Mouse (Mus musculus) MEL (cell line): ENCODE measurements around the gene Ranbp2.

Experiments used
- CTCF ChIP-seq, 3 experiments: IDR thresholded peaks in 2 of 3; conservative IDR thresholded peaks in 1 of 3; 2 replicates each; pipeline ENCODE4 v1.5.1; 2011 to 2012; ENCODE audit warnings: low read length in 3 of 3, low read depth in 2 of 3, mild to moderate bottlenecking in 2 of 3, improper control_type of control experiment in 1 of 3, inconsistent platforms in 1 of 3, mixed read lengths in 1 of 3, moderate library complexity in 1 of 3; ENCODE audit not compliant: control insufficient read depth in 1 of 3, insufficient read depth in 1 of 3, poor library complexity in 1 of 3, severe bottlenecking in 1 of 3
- ELF1 ChIP-seq: IDR thresholded peaks from 2 replicates; pipeline ENCODE4 v1.6.1; 2014; ENCODE audit warnings: low read depth, mild to moderate bottlenecking, inconsistent platforms, low read length, improper control_type of control experiment, moderate library complexity
- EP300 ChIP-seq, 2 experiments: IDR thresholded peaks; 2 replicates each; pipeline ENCODE4 v1.6.1; 2011; ENCODE audit warnings: improper control_type of control experiment in 2 of 2, low read length in 2 of 2, low read depth in 1 of 2, mild to moderate bottlenecking in 1 of 2
- GABPA ChIP-seq: IDR thresholded peaks from 2 replicates; pipeline ENCODE4 v1.6.1; 2012; ENCODE audit warnings: low read depth, mild to moderate bottlenecking, inconsistent platforms, low read length, improper control_type of control experiment, moderate library complexity
- GATA1 ChIP-seq: IDR thresholded peaks from 2 replicates; pipeline ENCODE4 v1.6.1; 2011; ENCODE audit warnings: low read depth, low read length, improper control_type of control experiment
- HCFC1 ChIP-seq: IDR thresholded peaks from 2 replicates; pipeline ENCODE4 v1.6.1; 2012; ENCODE audit warnings: low read depth, mild to moderate bottlenecking, inconsistent platforms, low read length, improper control_type of control experiment, moderate library complexity
- MAX ChIP-seq: IDR thresholded peaks from 2 replicates; pipeline ENCODE4 v1.6.1; 2011; ENCODE audit warnings: low read length, improper control_type of control experiment
- MAZ ChIP-seq: IDR thresholded peaks from 2 replicates; pipeline ENCODE4 v1.6.1; 2012; ENCODE audit warnings: low read depth, mild to moderate bottlenecking, inconsistent platforms, low read length, improper control_type of control experiment
- MXI1 ChIP-seq: IDR thresholded peaks from 2 replicates; pipeline ENCODE4 v1.6.1; 2011; ENCODE audit warnings: mild to moderate bottlenecking, low read depth, low read length, improper control_type of control experiment
- POLR2A ChIP-seq, 2 experiments: IDR thresholded peaks; 2 replicates each; pipeline ENCODE4 v1.6.1; 2011 to 2012; ENCODE audit warnings: low read length in 2 of 2, mild to moderate bottlenecking in 2 of 2, control low read depth in 1 of 2, improper control_type of control experiment in 1 of 2, low read depth in 1 of 2, moderate library complexity in 1 of 2; ENCODE audit not compliant: control insufficient read depth in 1 of 2, insufficient read depth in 1 of 2, poor library complexity in 1 of 2
- RAD21 ChIP-seq: IDR thresholded peaks from 2 replicates; pipeline ENCODE4 v1.6.1; 2011; ENCODE audit warnings: mild to moderate bottlenecking, low read depth, low read length, improper control_type of control experiment
- TBP ChIP-seq: IDR thresholded peaks from 2 replicates; pipeline ENCODE4 v1.8.0; 2011; ENCODE audit warnings: low read depth, low read length, improper control_type of control experiment
- ZKSCAN1 ChIP-seq: IDR thresholded peaks from 2 replicates; pipeline ENCODE4 v1.6.1; 2012; ENCODE audit warnings: low read depth, mild to moderate bottlenecking, inconsistent platforms, low read length, improper control_type of control experiment, moderate library complexity
- ZMIZ1 ChIP-seq: IDR thresholded peaks from 2 replicates; pipeline ENCODE4 v1.6.1; 2012; ENCODE audit warnings: low read depth, mild to moderate bottlenecking, inconsistent platforms, low read length, improper control_type of control experiment, moderate library complexity

DNA sequence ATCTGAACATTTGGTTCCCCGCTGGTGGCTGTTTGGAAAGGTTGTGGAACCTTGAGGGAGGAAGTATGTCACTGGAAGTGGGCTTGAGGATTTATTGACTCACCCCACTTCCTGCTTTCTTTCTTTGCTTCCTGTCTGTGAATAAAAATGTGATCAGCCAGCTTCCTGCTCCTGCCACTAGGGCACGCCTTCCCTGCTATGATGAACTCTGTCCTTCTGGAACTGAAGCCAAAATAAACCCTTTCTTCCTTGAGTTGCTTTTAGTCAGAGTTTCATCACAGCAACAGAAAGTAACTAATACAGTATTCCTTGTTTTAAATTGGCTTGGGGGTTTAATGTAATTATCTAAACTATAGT lies 40.8 kb upstream of the Ranbp2 start:
- TF ChIP-seq EP300 (IDR thresholded peaks at IDR 0.05; ENCODE audit: low read depth in 1 of 2, low read length in 2 of 2) (no peak), POLR2A (IDR thresholded peaks at IDR 0.05; ENCODE audit: control insufficient read depth in 1 of 2, insufficient read depth in 1 of 2, low read depth in 1 of 2, low read length in 2 of 2, poor library complexity in 1 of 2) (no peak), GABPA (no peak), CTCF (IDR thresholded peaks at IDR 0.05 in 2 of 3, conservative IDR thresholded peaks at IDR 0.05 in 1 of 3; ENCODE audit: control insufficient read depth in 1 of 3, insufficient read depth in 1 of 3, low read depth in 2 of 3, low read length in 3 of 3, poor library complexity in 1 of 3, severe bottlenecking in 1 of 3) (no peak), RAD21 (no peak), ELF1 (no peak), MAX (no peak), GATA1 (no peak), ZKSCAN1 (no peak), MXI1 (no peak), HCFC1 (no peak), MAZ (no peak), ZMIZ1 (no peak), TBP (no peak)
